Mouse (Mus musculus): ENCODE measurements around the gene Hnrnph3.

The Hnrnph3 gene

GRCm38 (mm10) chr10:63032267-63032666, 8.2 kb upstream of the Hnrnph3 start:
- DNase-seq (ENCODE audit: extremely low read depth, low read depth) = no peak

- no peak for DNase-seq (ENCODE audit: extremely low read depth, low read depth)
Measured at GRCm38 (mm10) chr10:63028396-63028795, 4.4 kb upstream of the Hnrnph3 start.

DNA sequence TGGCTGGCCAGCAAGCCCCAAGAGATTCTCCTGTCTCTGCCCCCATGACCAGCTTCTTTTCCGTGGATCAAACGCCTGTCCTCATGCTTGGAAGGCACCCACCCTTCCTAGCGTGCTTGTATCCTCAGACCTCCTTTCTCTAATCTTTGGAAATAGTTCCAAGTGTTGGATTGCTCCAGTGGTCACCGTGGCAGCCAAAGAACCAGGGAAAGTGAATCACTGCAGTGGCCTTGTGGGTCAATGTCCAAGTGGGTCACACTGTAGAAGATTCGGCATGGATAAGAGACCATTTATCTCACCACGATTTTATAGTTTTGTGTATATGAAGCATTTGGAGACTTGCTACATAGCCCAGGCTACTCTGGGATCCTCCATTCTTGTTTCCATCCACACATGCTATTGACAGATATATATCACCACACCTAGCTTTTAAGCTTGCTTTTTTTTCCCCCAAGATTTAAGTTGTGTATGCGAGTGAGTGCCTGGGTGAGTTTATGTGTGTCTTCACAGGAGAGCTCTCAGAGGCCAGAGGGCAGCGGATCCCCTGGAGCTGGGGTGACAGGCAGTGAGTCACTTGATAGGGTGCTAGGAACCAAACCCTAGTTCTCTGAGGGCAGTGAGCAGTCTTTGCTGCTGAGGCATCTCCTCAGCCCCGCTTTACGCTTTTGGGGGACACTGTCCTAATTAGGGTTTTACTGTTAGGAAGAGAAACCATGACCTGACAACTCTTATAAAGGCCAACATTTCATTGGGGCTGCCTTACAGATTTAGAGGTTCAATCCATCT, 3.6 kb upstream of the Hnrnph3 start:
- DNase-seq (ENCODE audit: extremely low read depth, low read depth) = no peak

DNA sequence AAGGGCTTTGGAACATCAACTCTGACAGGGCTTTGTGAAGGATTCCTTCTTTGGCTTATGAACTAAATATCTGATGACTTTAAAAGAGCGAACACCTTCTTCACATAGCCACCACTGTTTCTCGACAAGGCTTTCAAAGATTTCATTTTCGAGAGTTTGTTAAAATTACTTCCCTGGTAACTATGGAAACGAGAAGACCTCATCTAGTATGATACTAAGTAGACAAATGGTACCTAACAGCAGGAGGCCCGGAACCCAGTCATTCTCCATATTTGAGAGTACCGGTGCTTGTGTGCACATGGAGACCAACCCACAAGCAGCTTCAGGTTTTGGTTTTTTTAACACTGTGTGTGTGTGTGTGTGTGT, 2.8 kb upstream of the Hnrnph3 start:
- no peak for DNase-seq (ENCODE audit: extremely low read depth, low read depth)

DNA sequence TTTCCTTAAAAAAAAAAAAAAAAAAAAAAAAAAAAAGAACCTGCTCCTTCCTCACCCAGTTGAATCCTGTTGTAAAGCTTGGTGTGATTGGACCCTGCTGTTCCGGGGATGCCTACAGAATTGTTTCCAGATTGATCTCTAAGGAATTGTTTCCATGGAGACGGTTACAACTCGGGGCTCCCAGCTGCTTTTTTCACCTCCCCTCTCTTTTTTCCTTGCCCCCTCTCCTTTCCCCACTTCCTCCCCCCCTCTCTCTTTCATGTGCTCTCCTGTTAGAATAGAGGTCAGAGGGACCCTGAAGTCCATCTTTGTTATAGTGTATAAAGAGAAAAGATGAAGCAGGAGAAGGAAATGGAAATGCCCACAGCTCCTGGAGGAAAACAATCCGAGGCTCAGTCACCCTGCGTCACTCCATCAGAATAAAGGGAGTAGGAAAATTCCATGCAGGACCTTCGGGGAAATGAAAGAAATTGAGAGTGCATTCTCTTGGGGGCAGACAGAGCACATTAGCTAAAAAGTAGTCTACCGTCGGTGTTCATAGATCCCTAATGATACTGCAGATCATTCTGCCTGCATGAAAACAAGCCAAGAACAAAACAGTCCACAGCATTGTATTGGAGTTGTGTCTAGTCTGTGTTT, 2.3 kb upstream of the Hnrnph3 start:
- DNase-seq (ENCODE audit: extremely low read depth, low read depth) = no peak

GRCm38 (mm10) chr10:63025491-63026011, 1.5 kb upstream of the Hnrnph3 start:
- DNase-seq (ENCODE audit: extremely low read depth, low read depth) = no peak

GRCm38 (mm10) chr10:63025016-63025415, 999 bp upstream of the Hnrnph3 start:
- no peak for DNase-seq (ENCODE audit: extremely low read depth, low read depth)

DNA sequence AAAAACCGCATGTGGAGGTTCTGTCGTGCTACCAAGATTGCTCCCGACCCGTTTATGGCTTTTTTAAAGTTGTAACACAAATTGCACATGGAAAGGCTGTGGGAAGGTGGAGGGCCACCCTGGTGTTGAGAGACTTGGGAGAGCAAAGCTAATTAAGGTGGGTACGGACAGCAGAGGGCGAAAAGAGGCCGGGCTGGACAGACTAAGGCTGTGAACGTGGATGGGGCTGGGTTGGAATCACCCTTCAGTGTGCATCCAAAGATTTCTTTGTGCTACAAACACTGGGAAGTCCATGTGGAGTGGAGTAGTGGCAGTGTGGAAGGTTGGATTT, 528 bp upstream of the Hnrnph3 start:
- no peak for DNase-seq (ENCODE audit: extremely low read depth, low read depth)

GRCm38 (mm10) chr10:63023121-63023748, 782 bp downstream of the Hnrnph3 start:
- no peak for DNase-seq (ENCODE audit: extremely low read depth, low read depth)

- no peak for DNase-seq (ENCODE audit: extremely low read depth, low read depth)
Measured at GRCm38 (mm10) chr10:63022541-63023120, 1.4 kb downstream of the Hnrnph3 start.

DNA sequence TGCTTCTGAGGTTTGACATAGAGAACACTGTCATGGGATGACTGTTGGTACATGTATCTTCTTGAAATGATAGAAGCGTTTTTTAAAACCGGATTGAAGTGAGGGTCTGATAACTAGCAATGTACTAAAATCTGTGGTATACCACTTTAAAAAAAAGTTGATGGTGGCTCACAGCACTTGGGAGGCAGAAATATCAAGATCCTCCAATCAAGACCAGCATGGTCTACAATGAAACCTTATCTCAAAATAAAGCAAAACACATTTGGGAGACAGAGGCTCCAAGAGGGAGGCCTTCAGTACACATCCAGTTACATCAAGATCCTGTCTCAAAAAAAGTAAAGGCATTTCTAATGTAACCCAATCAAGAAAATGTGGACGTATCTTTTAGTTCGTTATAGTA, 2.3 kb downstream of the Hnrnph3 start:
- DNase-seq (ENCODE audit: extremely low read depth, low read depth) = peak; percentile 51

- DNase-seq (ENCODE audit: extremely low read depth, low read depth) = no peak
Measured at GRCm38 (mm10) chr10:63019304-63019703, 4.7 kb downstream of the Hnrnph3 start.

DNA sequence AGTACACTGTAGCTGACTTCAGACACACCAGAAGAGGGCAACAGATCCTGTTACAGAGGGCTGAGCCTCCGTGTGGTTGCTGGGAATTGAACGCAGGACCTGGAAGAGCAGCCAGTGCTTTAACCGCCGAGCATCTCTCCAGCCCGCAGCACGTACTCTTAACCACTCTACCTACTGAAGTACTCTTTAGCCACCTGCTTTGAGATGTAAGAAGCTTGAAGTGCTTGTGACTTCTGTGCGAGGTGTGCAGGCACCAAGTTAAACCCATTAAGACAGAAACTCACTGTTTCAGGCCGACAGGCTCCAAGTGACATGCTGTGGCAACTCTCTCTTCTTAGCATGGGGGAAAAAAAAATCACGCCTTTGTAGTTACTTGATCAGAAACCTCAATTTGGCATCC, 9.8 kb downstream of the Hnrnph3 start:
- DNase-seq (ENCODE audit: extremely low read depth, low read depth) = no peak

- DNase-seq (ENCODE audit: extremely low read depth, low read depth) = no peak
Measured at GRCm38 (mm10) chr10:63013476-63013875, 10.5 kb downstream of the Hnrnph3 start.

DNA sequence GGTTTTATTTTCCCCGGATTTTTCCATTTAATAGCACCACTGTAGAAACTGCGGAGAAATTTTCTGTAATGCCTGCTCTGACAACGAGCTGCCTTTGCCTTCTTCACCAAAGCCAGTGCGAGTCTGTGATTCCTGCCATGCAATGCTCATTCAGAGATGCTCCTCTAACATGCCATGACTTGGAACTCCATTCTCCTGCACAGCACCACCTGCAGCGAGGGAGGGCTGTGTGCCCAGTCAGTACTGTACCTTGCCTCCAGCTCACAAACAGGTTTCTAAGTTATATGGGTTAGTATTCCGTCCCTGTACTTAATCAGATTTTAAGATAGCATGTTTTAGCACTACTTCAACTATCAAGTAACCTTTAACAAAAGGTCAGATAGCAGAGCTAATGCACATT, 12.5 kb downstream of the Hnrnph3 start:
- no peak for DNase-seq (ENCODE audit: extremely low read depth, low read depth)

DNA sequence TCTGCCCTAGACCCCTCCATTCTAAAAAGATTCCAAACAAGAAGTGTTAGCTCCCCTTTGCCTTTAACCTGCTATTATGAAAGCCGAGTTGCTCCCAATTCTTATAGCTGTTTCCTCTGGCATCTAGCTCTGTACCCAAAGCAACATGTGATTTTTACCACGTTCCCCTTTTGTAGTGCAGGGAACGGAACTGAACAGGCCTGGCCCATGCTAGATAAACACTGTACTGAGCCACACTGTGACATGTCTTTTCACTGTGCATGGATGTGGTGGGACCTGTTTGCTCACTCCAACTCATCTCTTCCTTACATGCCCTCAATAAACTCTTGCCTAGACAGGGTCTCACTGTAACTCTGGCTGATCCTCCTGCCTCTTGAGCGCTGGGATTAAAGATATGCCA, 13.7 kb downstream of the Hnrnph3 start:
- DNase-seq (ENCODE audit: extremely low read depth, low read depth) = peak; percentile 90

GRCm38 (mm10) chr10:63008193-63008592, 15.8 kb downstream of the Hnrnph3 start:
- no peak for DNase-seq (ENCODE audit: extremely low read depth, low read depth)

DNA sequence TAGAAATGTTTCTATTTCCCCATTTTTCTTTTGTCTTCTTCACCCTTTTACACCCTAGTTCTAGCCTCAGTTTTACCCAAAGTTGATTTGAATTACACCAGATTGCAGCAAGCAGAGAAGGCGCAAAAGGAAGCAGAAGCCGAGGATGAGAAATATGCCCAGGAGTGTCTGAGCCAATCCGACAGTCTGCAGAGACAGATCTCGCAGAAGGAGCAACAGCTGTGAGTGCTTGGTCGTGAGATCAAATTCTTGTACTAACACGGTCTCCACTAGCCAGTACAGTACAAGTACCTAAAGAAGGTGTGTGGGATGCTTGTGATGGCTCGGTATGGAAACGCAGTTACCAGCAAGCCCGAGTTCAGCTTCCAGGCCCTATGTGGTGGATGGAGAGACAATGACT, 19.5 kb downstream of the Hnrnph3 start:
- no peak for DNase-seq (ENCODE audit: extremely low read depth, low read depth)

DNA sequence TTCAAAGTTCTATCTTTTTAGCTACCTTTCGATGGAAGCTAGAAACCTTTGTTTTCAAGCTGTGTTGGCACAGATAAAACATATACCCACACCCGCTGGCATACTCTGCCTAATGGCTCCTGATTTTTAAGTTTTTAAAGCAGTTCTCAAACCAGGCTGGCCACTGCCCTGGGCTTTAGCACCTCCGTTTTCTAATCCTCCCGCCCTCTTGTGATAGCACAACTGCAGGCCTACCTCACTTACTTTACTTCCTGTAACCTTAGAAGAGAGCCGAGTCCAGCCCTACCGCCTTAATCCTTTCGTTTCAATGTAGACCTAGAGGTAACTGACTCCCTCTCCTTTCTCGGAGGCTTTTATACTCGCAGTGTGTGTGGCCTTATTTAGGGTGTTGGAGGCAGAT, 20.8 kb downstream of the Hnrnph3 start:
- DNase-seq (ENCODE audit: extremely low read depth, low read depth) = no peak

DNA sequence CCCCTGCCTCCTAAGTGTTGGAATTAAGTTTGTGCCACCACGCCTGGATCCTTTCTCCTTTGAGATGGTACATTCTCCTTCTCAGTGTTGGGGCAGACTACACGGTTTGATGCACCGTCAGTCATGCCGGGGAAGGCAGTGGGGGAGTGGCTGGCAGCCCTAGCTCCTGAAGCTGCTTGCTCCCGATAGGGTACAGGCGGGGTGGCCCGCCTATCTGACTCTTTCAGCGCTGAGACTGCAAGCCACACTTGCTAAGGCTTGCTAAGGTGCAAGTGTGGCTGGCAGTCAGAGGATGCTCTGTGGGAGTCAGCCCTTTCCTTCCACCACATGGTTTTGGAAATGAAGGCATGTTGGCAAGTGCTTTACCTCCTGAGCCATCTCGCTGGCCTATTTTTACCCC, 23.4 kb downstream of the Hnrnph3 start:
- DNase-seq (ENCODE audit: extremely low read depth, low read depth) = no peak

GRCm38 (mm10) chr10:62993991-62994390, 30.0 kb downstream of the Hnrnph3 start:
- no peak for DNase-seq (ENCODE audit: extremely low read depth, low read depth)

GRCm38 (mm10) chr10:62990636-62991035, 33.4 kb downstream of the Hnrnph3 start:
- DNase-seq (ENCODE audit: extremely low read depth, low read depth) = no peak
